Mouse (Mus musculus) brain, adult 2 months (tissue): ENCODE data around the gene Npm3.
A peak's percentile ranks its signal among the peaks of the same experiment; 100 is the strongest.

Experiments used
- DNase-seq: peaks from one replicate; pipeline ENCODE4 v3.0.0; 2011; ENCODE audit warnings: low read depth, low spot score

Npm3 gene

DNA sequence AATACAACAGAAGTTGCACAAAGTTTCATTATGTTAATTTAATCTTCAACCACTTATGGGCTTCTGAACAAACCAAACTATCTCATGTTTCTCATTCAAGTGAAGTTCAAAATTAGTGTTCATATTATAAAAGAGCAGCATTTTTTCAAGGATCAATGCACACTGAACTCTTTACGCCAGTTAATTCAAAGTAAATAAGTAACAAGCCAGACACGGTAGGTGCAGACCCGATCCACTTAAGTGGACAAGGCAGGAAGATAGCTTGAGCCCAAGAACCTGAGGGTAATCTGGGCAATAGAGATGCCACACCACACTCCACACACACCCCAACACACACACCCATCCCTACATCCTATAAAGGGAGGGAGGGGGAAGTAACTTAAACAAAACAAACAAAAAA lies 4.2 kb upstream of the Npm3 start:
- DNase-seq, result no peak

DNA sequence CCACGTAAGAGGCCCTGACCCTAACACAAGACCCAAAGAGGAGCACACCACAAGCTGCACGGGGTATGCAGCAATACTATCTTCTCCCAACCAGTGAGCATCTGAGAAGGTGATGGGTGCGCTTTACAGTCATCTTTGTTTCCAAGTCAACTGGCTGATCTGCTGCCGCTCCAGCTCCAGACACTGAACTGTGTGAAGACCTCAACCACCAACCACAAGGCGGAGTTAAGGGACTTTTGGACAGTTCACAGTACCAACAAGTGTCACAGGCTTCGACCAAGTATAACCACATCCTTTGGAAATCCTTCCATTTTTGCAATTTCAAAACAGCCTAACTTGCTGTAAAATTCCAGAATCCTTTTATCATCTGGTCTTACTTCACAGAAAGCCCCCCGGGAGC lies 2.5 kb upstream of the Npm3 start:
- no peak for DNase-seq

DNA sequence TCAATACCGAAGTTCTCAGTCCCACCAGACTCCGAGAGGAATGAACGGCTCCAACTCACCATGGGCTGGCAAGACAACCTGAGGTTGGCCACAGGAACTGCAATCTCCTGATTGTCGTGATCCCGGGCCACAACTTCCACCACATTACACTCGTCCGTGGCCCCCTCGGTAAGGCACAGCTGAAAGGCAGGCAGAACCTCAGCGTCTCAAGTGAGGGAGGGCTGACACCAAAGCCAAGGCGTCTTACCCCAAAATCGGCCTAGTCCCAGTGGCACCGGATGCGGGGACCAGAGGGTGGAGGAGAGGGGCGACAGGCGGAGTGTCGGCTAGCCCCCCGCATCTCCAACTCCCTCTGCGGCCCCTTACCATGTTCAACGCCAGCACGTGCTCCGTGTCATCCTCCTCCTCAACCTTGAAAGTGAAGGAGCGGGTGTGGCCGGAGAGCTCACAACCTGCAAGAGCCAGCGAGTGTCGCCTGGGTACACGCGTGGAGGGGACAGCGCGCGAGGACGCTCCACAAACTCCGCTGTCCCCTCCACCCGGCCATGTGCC lies 624 bp downstream of the Npm3 start:
- no peak for DNase-seq

DNA sequence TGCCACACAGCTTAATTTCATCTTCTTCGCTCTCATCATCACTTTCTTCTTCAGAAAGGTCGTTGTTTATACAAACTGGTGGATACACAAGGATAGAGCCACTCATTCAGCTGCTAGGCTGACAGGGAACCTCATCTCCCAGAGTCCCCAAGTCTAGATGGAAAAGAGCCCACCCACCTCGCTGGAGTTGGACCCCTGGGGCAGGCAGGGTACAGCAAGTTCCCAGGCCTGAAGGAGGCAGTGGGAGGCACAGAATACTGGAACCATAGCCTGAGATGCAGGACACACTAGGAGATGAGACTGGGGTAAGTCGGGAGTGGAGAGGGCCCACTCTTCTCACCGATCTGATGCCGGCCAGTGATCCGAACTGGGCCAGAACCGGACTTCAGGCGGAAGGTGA lies 1.2 kb downstream of the Npm3 start:
- DNase-seq, result no peak

DNA sequence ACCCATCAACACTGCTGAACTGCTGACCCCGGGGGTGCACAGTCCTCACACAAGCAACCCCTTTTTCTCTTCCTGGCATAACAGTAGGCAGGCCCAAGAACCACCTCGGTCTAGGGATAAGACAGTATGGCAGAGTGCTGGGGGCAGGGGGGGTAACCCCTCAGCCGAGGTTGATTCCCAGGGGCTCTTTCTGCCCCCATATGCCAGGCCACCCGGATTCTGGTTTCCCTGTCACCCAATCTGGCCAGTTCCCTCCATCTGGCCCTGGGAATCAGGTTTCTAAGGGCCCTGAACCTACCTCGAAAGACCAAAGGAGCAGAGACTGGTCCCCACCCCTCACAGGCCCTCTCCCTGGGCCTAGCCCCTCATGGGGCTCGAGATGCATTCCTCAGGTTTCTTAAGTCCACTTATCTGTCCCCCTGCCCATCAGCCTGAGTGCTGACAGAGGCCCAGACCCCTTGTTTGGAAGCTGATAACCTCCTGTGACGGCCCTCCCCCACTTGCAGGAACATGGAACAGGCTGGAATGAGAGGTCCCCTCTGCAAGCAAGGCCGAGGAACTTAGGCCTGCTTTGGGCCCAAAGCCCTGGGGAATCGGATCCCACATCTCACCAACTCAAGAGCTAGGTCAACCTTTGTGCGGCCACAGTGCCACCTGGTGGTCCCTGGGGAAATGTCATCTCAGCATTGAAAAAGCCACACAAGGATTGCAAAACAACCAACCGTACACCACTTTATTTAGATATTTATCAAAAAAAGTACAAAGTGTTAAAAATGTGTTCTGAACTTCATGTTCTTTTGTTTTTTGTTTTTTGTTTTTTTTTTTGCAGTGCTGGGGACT lies 2.1 kb downstream of the Npm3 start:
- DNase-seq, result peak; percentile 88

DNA sequence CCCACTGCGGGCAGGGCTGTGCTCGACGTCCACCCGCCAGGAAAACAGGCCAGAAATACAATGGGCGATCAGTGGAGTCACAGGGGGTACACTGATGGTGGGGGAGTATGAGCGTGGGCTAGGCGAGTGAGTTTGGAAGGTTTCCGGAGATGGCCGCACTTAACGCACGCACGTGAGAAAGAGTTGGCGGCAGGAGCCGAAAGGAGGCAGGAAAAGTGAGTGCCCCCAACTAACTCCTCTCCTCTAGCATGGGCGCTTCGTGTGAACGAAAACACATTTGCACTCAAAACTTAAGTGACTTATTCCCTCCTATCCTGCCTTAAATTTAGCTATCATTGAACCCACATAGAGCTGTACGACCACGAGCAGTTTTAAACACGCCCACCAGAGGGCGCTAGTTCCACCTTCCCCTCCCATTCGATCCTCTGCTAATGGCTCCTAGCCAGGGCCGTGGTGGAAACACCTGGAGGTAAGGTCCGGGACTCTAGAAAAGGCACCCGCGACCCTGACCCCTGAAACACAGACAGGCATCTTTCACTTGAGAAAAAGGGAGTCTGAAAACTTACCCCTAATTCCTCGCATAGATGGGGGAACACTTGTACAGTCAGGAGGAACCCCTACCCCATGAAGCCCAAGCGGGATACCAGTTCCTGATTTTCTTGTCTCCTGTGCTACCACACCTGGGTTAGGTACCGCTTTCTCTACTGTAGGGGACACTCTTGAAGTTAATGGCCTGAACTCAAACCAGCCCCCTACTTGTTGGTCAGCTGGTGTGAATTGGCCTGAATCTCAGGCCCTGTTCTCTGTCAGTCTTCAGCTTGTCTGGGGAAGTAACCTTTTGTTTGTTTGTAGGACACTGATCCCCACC lies 3.0 kb downstream of the Npm3 start:
- DNase-seq, result peak; percentile 75

DNA sequence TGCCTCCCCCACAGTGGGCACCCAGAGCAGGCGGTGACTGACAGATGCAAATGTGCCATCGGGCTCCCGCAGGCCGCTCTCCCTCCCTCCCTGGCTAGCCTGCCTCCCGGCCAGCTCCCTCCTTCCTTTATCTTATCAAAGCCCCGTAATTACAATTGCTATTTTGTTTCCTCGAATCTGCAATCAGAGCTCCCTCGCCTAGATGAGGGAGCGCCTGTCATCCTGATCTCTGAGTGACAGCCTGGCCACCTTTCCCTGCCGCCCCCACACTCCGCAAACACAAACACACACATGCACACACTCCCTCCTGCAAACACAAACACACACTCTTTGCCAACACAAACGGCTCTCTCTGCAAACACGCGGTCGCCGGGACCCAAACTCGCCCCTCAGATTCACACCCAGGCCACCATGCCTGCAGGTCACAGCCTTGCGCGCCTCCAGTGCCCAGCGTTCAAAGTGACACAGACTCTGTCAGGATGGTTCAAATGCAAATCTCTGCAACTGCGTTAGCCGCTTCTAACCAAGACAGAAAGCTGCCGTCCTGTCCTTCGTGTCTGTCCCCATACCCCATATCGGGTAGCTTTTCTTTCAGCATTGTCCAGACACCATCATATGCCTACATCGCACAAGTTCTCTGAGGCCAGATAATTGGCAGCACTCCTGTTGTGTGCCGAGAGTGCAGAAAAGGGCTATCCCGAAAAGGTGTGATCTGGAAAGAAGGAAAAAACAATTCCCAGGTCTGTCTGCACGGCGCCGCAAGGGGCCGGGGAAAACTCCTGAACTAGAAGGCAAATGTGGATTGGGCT lies 3.8 kb downstream of the Npm3 start:
- no peak for DNase-seq

DNA sequence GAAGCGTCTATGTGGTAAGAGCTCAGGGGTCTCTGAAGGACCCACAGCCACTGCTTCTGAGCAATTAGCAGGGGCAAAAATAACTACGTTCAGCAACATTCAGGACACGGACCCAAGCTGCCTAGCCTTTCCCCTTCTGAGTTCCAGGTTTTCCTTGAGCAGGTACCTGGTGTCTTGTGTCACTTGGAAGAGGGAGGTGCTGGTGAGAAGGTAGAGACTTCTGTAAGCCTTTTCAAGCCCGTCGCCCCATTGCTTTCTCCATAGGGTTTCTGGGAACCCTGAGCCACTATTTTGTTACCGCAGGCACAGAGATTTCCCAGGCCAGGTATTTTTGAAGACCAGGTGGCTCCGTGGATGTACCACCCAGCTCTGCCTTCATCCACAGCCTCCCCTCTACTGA lies 5.8 kb downstream of the Npm3 start:
- DNase-seq, result no peak

DNA sequence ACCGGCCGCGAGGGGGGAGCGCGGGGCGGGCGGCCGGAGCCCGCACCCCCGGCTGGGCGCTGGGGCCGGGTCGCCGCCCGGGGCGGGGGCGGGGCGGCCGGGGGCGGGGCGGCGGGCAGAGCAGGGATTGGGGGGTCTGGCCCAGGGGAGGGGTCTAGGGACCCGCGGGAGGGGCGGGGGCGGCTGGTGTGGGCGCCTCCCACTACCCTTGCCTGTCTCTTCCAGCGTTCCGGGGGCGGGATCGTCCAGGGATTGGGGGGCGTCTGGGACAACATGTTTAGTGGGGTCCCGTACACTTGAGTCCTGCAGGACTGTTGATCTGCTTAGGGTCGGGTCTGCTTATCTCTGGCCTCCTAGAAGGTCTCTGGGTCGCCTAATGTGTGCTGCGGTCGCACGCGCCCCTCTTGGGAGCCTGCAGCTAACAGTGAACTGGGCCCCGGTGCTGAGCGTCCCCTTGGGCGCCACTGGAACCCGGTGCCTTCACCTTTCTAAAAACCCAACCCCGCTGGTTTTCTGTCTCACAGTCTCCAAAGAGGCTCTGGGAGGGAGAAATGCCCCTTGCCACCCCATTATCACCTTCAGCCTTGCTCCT lies 6.3 kb downstream of the Npm3 start:
- DNase-seq, result no peak

DNA sequence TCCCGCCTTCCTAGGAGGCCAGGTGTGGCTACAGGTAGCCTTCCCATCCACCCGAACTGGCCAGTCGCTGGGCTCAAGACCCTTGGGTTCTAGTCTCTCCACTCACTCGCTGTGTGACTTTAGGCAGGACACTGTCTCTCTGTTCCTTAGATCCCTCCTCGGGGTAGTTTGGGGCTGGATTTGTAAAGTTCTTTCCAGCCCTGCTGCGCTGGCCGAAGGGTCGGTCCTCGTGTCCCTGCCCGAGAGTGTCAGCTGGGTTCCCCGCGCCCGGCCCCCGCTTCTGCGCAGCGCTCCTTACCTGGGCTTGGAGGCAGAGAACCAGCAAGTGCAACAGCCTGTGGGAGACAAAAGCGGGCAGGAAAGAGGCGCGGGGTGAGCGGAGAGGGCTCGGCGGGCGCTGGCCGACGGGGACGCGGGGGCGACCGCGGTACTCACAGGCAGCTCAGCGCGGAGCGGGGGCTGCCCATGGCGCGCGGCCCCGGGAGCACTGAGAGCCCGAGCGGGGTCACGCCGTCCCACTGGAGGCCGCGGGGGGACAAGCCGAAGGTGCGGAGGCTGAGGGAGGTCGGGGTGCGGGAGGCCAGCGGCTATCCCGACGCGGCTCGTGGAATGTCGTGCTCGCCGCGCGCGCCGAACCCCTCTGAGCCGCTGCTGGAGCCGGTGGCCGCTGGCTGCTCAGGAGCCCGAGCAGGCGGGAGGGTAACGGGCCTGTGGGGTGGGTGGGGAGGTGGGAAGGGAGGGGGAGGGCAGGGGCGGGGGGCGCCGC lies 7.0 kb downstream of the Npm3 start, which contains the start of gene Fgf8:
Gene Fgf8, minus strand, starts transcription at position 698 of the 766 bp plus-strand sequence.
- no peak for DNase-seq

DNA sequence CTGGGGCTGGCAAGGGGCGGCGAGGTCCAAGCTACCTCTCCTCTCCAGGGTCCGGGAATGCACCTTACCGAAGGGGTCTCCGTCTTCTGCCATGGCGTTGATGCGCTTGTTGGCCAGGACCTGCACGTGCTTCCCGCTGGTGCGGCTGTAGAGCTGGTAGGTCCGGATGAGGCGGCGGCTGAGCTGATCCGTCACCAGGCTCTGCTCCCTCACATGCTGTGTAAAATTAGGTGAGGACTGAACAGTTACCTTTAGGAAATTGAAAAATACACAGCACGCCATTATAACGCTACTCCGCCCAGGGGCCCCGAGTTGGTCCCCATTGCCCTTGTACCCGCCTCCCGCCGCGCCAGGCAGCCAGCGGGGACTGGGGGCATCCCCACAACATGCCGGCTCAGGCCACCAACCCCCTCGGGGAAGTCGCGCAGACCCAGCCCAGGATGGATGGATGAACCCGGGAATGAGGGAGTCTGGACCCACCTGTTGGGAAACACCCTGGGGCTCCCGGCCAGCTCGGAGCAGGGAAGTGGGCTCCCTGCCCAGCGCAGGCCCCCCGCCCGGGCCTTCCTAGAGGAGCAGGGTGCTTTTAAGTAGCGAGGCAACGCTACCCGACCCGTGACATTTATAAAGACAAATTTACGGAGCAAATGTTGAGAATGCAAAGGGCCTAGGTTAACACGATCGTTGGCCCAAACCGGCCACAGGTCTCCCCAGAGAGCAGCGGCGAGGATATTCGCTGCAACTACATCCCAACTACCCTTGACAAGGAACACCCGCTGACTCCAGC lies 7.8 kb downstream of the Npm3 start:
- no peak for DNase-seq

DNA sequence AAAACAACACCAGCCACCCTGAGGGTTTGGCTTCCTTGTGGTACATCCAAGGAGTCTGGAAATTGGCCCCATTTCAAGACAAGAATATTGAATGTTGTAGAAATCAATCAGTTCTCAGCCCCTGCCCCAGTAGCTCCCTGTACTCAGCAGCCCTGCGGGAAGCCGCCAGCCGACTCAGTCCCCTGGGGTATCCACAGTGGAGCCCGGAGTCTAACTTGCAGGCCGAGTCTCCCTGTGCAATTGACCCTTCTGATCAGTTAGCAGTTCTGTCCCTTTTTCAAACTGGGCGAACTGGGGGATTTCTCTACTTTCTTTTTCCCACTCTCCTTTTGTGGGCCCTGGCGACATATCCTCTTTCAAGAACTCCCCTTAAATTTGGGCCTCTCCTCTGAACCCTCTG lies 8.6 kb downstream of the Npm3 start:
- no peak for DNase-seq

DNA sequence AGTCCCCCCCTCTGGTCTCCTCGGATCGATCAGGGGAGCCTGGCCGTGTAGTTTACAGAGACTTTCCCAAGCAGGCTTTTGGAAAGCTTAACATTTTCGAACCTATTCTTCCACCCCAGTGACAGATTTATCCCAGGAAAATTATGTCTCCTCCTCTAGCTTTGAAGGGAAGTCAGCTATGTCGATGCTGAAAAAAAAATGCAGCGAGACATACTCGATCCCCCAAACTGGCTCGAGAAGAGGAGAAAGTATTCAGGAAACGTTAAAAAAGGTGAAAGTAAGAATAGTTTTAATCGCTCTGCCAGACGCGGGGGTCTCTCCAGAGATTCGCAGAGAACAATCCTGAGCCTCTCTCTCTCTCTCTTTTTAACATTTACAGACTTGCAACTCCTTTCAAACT lies 9.2 kb downstream of the Npm3 start:
- no peak for DNase-seq

DNA sequence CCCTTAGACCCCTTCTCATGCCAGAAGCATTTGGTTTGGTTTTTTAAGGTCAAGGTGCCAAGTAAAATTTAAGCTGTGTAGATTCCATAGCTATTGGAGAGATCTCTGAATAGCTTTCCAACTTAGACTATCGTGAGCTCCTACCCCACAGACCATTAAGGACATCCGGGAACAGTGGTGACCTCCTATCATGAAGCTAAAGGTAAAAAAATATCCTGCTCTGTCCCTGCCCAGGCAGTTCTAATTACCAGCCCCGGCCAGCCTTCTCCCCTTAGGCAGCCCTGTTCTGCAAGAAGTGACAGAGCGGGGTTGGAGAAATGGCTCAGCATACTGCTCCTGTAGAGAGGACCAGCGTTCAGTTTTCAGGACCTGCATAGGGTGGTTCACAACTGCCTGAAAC lies 10.9 kb downstream of the Npm3 start:
- no peak for DNase-seq

DNA sequence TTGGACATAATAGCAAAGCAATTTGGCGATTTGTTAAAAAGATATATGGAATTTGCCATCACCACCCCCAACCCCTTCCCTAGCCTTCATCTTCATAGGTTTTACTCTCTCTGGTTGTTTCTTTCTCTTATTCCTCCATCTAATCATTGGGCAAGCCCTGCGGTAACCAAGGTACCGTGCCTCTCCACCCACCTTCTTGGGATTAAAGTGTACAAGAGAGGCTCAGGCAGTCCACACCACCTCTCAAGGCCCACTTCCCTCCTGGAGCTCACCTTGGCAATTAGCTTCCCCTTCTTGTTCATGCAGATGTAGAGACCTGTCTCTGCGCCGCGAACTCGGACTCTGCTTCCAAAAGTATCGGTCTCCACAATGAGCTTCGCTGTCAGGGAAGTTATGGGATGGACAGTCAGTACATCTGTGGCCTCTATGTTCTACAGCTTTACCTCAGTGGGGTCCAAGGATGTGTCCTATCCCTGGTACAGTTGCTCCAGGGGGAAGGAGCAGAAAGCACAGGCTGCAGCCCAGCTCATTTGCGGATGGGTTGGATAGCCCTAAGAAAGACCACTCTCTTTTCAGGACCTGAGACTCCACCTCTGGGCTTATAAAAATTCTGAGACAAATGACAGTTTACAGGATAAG lies 11.4 kb downstream of the Npm3 start:
- no peak for DNase-seq

DNA sequence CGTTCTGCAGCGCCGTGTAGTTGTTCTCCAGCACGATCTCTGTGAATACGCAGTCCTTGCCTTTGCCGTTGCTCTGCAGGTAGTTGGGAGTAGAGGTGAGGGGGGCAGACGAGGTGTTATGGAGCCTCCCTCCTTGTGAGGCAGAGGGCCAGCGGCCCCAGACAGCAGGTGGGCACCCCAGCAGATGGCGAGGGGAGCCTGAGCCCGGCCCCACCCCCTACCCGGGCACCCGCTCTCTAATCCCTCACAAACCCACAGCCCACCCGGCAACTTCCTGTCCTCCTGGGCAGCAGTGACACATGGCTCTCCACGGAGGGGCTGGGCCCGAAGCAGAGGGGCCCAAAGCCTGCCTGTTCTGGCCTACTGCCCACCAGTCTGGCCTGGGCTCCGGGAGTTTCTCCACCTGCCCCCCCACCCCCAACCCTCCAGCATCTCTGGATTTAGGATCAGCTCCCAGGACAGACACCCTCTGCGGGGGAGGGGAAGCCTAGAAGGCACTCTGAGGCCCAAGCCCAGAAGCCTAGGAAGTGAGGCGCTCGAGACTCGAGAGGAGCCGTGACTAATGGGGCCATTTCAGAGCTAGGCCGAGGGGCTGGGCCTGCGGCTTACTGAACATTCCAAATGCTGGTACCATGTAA lies 12.1 kb downstream of the Npm3 start:
- no peak for DNase-seq

DNA sequence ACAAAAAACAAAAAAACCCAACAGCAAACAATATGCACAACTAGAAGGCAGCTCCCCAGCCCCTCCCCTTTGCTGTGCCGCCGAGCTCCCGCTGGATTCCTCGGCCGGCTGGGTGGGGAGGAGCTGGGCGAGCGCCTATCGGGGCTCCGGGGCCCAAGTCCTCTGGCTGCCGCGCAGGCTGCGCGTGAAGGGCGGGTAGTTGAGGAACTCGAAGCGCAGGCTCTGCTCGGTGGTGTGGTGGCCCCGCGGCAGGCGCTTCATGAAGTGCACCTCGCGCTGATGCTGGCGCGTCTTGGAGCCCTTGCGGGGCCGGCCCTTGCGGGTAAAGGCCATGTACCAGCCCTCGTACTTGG lies 12.6 kb downstream of the Npm3 start:
- DNase-seq, result peak; percentile 44

DNA sequence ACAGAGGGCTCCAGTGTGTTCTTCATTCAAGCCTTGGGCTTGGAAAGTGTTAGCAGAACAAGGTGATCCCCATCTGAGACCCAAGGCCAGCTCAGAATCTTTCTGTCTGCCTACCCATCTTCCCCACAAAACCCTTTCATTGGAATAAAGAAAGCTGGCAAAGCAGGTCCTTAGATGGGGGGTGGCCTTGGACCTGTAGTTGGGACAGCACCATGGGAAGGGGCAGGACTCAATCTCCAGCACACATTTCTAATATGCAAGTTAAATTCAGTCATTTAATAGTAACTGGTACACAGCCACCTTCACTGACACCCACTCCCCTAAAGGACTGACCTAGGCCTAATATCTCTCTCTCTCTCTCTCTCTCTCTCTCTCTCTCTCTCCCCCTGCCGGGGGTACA lies 13.2 kb downstream of the Npm3 start:
- no peak for DNase-seq

DNA sequence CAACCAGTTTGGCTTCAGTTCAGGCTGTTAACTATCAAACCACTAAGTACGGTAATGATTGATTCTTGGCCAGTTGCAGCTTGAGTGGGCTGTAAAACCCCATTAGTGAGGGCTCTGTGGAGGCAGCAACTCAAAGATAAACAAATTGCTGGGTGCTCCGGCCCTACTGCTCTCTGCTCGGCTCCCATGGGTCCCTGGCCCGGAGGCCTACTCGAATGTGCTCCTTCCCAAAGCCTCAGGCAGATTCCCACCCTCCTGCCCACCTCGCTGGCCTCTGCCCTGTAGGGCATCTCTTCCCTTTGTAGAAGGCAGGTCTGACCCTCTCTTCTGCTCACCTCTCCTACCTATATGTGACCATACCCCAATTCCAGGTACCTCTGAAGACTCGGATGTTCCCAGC lies 14.6 kb downstream of the Npm3 start:
- no peak for DNase-seq
